ENCODE assay signal across 9 mouse cellular contexts in genomic region chr4:129573430-129573829, GRCm38 (mm10). TPM values are rescaled to one million over a fixed set of nuclear protein-coding genes. Genes with fewer than 3 reads are reported as not detected.
DNase-seq lines count a peak whose midpoint lies in the region; ATAC-seq and TF ChIP-seq lines count a peak whose summit lies in the region.
"Had no signal": no experiment of that assay in that cellular context is flagged by ENCODE, and none has a peak within 500 bp of the region (broad histone marks: within the 10 kb centered on the region; RNA-seq: fewer than 3 reads in every experiment).

Gene Lck, minus strand, starts transcription at chr4:129573641.

- H3K27me3 ChIP-seq in lung, embryonic 14.5 days (ENCODE audit: insufficient read depth, low read length), result no peaks in the 10 kb centered on the region
- H3K27me3 ChIP-seq in limb, embryonic 12.5 days, result no peaks in the 10 kb centered on the region

- H3K4me3 ChIP-seq in lung, embryonic 14.5 days (ENCODE audit: low read depth, low read length), result no peak within 1 kb of the TSS
- H3K4me3 ChIP-seq in limb, embryonic 12.5 days (replicated peaks), result no peak within 1 kb of the TSS

- WGBS in lung, embryonic 14.5 days, result 80% methylated on average over 8 of the region's 8 CpGs
- WGBS in limb, embryonic 12.5 days, result 85% methylated on average over 8 of the region's 8 CpGs

- no peak within 1 kb of the TSS for H3K9ac ChIP-seq in lung, embryonic 14.5 days
- no peak within 1 kb of the TSS for H3K9ac ChIP-seq in limb, embryonic 12.5 days (replicated peaks)

- no peaks in the 10 kb centered on the region for H3K4me1 ChIP-seq in lung, embryonic 14.5 days (ENCODE audit: insufficient read depth)
- H3K4me1 ChIP-seq in limb, embryonic 12.5 days (replicated peaks), result peaks cover 11% of the 10 kb centered on the region

- ATAC-seq in lung, embryonic 14.5 days (ENCODE audit: insufficient read depth), result no peak
- ATAC-seq in limb, embryonic 12.5 days (ENCODE audit: insufficient number of reproducible peaks, insufficient read depth, low FRiP score, low TSS enrichment, low read depth), result no peak

- DNase-seq in gastrocnemius, postnatal 25 days, result peak; percentile 37
- no peak for DNase-seq in gastrocnemius, postnatal 10 days
- no peak for DNase-seq in lung, embryonic 14.5 days
- DNase-seq in lung, postnatal 10 days, result no peak
- DNase-seq in thymus, adult 18-20 months, result peak; percentile 84 to 90
- DNase-seq in cerebellum, postnatal 4 days (ENCODE audit: low spot score in 2 of 2), result no peak
- DNase-seq in left cerebral cortex, adult 9 months (ENCODE audit: low spot score in 2 of 2), result no peak
- DNase-seq: layer of hippocampus, postnatal 36 days had no signal

- H3K36me3 ChIP-seq in lung, embryonic 14.5 days (ENCODE audit: insufficient read depth), result no peaks in the 10 kb centered on the region
- no peaks in the 10 kb centered on the region for H3K36me3 ChIP-seq in limb, embryonic 12.5 days

- no peak for TF ChIP-seq CTCF in lung, embryonic 14.5 days (IDR thresholded peaks at IDR 0.05; ENCODE audit: low read depth)

- H3K27ac ChIP-seq in lung, embryonic 14.5 days (ENCODE audit: low read depth), result peak within 1 kb of the TSS; percentile 26; the same call in 1 of the 2 replicates
- no peak within 1 kb of the TSS for H3K27ac ChIP-seq in limb, embryonic 12.5 days

- no peak within 1 kb of the TSS for H3K4me2 ChIP-seq in lung, embryonic 14.5 days
- no peak within 1 kb of the TSS for H3K4me2 ChIP-seq in limb, embryonic 12.5 days

- no peaks in the 10 kb centered on the region for H3K9me3 ChIP-seq in lung, embryonic 14.5 days (ENCODE audit: low read depth, low read length)
- no peaks in the 10 kb centered on the region for H3K9me3 ChIP-seq in limb, embryonic 12.5 days

RNA-seq across cellular contexts. Expression of gene Lck, which starts in this region (rescaled TPM):
- under 1 TPM in 1 of 2 experiments, not detected in 1; 0.48 TPM for total RNA-seq in gastrocnemius, postnatal 25 days (2021)
- total RNA-seq in gastrocnemius, postnatal 10 days (2021), result under 1 TPM in 1 of 2 experiments, not detected in 1; 0.59 TPM
- 5.7 and 7.8 TPM in 2 replicates for polyA plus RNA-seq in lung, embryonic 14.5 days (2014; fragmentation: Nextera tagmentation; extraction: Ambion mirVana)
- polyA plus RNA-seq in limb, embryonic 12.5 days (2016; fragmentation: Nextera tagmentation; extraction: Ambion mirVana), result 12.4 and 17.0 TPM in 2 replicates

Comparison
In these comparisons a context has a peak if more than half of its experiments do, and no peak if none do; other contexts are left out.
1. Peak in DNase-seq in gastrocnemius, postnatal 25 days; RNA of the gene not detected or under 1 TPM.
2. DNase-seq: peak in thymus, adult 18-20 months (2 of 2); none in gastrocnemius, postnatal 10 days (single experiment), lung, embryonic 14.5 days (single experiment), lung, postnatal 10 days (single experiment), cerebellum, postnatal 4 days (0 of 2) and left cerebral cortex, adult 9 months (0 of 2).